Mouse (Mus musculus): Measurements from ENCODE around the gene Zc4h2. TPM values are rescaled to one million over a fixed set of nuclear protein-coding genes. Genes with fewer than 3 reads are reported as not detected.

Gene Zc4h2
- total RNA-seq (2015; ENCODE audit: low replicate concordance) = not detected in 2 replicates
- not detected in 2 replicates for total RNA-seq (2017; ENCODE audit: low replicate concordance)

DNA sequence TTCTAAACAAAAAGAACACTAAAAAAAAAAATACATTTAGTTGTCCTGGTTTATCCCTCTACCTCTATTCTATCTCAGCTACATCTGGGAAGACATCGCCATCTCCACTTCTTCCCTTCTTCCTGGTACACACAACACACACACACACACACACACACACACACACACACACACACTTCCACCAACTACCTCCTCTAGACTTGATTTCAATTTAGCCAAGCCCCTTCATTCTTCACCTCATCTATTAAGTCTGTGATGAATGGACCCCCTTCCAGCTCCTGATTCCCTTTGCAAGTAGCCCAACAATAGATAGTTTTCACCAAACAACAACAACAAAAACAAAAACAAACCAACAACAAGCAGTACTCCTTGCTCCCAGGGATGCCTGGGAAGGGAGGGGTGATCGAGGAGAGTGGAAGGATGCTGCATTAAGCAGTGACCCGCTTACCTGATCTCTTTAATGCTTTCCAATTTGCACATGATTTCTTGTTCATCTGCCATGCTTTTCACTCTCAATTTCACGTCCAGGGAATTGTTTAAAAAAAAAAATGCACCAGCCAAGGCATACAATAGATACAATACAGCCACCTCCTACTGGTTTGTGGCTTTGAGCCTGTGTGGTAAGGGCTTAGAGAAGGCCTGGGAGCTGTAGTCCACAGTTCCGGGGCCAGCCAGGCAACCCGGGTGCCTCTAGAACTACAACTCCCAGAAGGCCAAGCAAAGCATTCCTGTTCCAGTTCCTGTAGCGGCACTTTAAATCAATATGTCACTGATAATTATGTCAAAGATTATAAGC lies at the start of gene Zc4h2:
Gene Zc4h2, minus strand, starts transcription at position 706 of the 796 bp plus-strand sequence.
- no peak for ATAC-seq (replicated peaks; ENCODE audit: low FRiP score, poor library complexity, severe bottlenecking)

DNA sequence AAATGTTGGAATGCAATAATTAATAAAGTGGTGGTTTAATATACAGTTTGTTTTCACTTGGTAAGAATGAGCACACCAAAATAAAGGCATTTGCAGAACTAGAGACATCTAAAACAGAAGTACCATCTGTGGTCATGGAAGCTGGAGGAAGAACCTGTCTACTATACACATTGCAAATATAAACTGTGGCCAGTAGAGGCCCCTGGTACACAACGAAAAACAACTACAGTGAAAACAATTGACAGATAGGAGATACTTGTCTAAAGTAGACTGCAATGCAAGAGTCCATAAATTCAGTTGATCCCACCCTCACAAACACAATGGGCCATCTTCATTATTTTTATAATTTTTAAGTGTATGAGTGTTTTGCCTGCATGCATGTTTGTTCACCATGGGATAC lies 28.8 kb upstream of the Zc4h2 start:
- ATAC-seq (replicated peaks; ENCODE audit: low FRiP score, poor library complexity, severe bottlenecking) = no peak

- ATAC-seq (replicated peaks; ENCODE audit: low FRiP score, poor library complexity, severe bottlenecking) = no peak
Measured at GRCm38 (mm10) chrX:95682206-95682605, 23.9 kb upstream of the Zc4h2 start.

DNA sequence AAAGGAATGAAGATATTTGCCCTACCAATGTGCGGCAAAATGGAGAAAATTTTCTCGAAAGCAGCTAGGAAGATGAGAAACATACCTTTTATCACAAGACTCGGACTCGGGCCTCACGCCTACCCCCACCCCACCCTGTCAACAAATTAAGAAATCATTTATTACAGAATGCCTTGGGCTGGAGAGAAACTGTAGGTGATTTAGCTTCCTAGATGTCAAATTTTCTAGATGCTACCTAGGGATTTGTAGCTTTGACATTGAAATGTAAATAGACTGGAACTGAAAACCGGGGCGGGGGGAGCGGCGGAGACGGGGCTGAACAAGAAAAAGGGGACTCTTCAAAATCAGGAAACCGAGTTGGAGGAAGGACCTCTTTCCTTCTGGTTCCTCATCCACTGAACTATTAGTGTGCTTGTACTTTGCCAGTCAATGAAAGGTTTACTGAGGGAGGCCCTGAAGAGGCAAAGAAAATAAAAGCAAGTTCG lies 333 bp upstream of the Zc4h2 start:
- ATAC-seq (replicated peaks; ENCODE audit: low FRiP score, poor library complexity, severe bottlenecking) = no peak

DNA sequence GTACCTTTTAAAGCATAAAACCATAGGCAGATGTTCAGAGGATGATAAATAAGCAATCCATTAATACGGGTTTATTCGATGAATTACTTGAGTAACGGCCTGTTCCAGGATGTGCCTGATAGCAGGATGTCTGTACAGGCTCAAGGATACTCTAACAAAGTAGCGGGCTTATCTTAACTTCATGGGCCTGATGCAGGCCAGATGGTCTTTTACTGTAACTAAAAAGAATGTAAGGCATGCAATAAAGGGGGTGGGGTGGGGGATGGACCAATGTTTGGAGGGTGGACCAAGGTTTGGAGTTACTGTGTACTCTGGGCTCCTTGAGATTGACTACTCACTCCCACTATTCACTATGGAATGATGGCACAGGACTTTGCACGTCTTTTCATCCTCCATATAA lies 57.7 kb downstream of the Zc4h2 start:
- no peak for ATAC-seq (replicated peaks; ENCODE audit: low FRiP score, poor library complexity, severe bottlenecking)

Other genes starting within 250 kb of the Zc4h2 start
- gene Amer1, start 213.6 kb downstream of the Zc4h2 start, total RNA-seq (2015; ENCODE audit: low replicate concordance) = 0.72 and 2.1 TPM in 2 replicates
- gene Amer1, start 213.6 kb downstream of the Zc4h2 start, total RNA-seq (2017; ENCODE audit: low replicate concordance) = 0.45 and 1.9 TPM in 2 replicates
- gene Asb12, start 100.5 kb downstream of the Zc4h2 start, total RNA-seq (2015; ENCODE audit: low replicate concordance) = not detected in 2 replicates
- not detected in 2 replicates for gene Asb12, start 100.5 kb downstream of the Zc4h2 start, total RNA-seq (2017; ENCODE audit: low replicate concordance)
- not detected in 2 replicates for gene Pfn5, start 100.4 kb downstream of the Zc4h2 start, total RNA-seq (2015; ENCODE audit: low replicate concordance)
- gene Pfn5, start 100.4 kb downstream of the Zc4h2 start, total RNA-seq (2017; ENCODE audit: low replicate concordance) = not detected in 2 replicates
- gene Zc3h12b, start 53.2 kb upstream of the Zc4h2 start, total RNA-seq (2015; ENCODE audit: low replicate concordance) = 0.42 and 1.8 TPM in 2 replicates
- gene Zc3h12b, start 53.2 kb upstream of the Zc4h2 start, total RNA-seq (2017; ENCODE audit: low replicate concordance) = not detected in 2 replicates

Data from erythroid progenitor cell, adult 5-6 weeks (primary cell).